Mouse (Mus musculus) kidney, postnatal 25 days (tissue): ENCODE results near the gene Defa28.
"Not testable (repeated sequence)": the region's sequence is repeated elsewhere in the genome, so short reads cannot be mapped to it uniquely, and the experiment has no call there.

ENCODE experiments used
- DNase-seq, 2 experiments: peaks; one replicate each; pipeline ENCODE4 v3.0.0; 2021; ENCODE audit warnings: mixed read lengths in 2 of 2

Gene Defa28

DNA sequence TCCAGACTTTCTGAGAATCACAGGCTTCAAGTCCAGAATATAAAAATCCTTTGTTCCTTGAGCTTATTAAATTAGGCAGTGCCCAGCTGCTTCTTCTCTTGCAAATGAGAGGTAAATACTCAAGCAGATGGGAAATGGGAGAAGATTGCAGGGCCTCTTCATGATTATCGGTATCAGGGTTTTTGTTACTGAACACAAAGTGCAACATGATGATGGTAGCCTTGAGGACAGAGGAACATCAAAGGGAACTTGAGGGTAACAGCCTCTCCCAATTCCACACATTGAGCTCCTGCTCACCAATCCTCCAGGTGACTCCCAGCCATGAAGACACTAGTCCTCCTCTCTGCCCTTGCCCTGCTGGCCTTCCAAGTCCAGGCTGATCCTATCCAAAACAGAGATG lies at the start of gene Defa28:
Gene Defa28 (plus strand): TSS at position 301 of the 400 bp plus-strand sequence.
- DNase-seq: not testable (repeated sequence)

DNA sequence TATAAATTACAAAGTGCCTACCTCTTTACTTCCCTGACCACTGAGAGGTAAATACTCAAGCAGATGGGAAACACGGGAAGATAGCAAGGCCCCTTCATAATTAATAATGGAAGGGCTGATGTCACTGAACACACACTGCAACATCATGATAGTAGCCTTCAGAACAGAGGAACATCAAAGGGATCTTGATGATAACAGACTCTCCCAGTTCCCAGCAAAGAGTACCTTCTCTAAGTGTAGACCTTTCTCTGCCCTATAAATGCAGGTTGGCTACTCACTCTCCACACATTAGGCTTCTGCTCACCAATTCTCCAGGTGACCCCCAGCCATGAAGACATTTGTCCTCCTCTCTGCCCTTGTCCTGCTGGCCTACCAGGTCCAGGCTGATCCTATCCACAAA lies 17.7 kb upstream of the Defa28 start, which contains the start of gene Defa37:
Gene Defa37 (plus strand): TSS at position 301 of the 400 bp plus-strand sequence.
- not testable (repeated sequence) for DNase-seq

DNA sequence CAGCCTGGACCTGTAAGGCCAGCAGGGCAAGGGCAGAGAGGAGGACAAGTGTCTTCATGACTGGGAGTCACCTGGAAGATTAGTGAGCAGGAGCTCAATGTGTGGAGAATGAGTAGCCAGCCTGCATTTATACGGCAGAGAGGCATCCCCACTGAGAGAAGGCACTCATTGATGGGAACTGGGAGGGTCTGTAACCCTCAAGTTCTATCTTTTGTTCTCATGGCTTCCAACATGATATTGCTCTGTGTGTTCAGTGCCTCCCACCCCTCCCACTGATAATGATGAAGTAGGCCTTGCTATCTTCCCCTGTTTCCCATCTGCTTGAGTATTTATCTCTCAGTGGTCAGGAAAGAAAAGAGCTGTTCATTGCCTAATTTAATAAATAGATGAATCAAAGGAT lies 11.6 kb downstream of the Defa28 start, which contains the start of gene Gm7861:
Gene Gm7861 (minus strand): TSS at position 101 of the 400 bp plus-strand sequence.
- DNase-seq: not testable (repeated sequence)

DNA sequence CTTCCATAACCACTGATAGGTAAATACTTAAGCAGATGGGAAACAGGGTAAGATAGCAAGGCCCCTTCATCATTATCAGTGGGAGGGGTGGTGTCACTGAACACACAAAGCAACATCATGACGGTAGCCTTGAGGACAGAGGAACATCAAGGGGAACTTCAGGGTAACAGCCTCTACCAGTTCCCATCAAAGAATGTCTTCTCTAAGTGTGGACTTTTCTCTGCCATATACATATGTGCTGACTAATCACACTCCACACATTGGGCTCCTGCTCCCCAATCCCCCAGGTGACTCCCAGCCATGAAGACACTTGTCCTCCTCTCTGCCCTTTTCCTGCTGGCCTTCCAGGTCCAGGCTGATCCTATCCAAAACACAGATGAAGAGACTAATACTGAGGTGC lies 35.1 kb downstream of the Defa28 start, which contains the start of gene Defa26:
Gene Defa26 (plus strand): TSS at position 301 of the 400 bp plus-strand sequence.
- DNase-seq: not testable (repeated sequence)
